Mouse (Mus musculus) right cerebral cortex, postnatal 10 days (tissue): ENCODE data around the gene Tmem9.

Source experiments
- DNase-seq, 2 experiments: peaks; one replicate each; pipeline ENCODE4 v3.0.0; 2021; ENCODE audit warnings: low spot score in 2 of 2

The Tmem9 gene

DNA sequence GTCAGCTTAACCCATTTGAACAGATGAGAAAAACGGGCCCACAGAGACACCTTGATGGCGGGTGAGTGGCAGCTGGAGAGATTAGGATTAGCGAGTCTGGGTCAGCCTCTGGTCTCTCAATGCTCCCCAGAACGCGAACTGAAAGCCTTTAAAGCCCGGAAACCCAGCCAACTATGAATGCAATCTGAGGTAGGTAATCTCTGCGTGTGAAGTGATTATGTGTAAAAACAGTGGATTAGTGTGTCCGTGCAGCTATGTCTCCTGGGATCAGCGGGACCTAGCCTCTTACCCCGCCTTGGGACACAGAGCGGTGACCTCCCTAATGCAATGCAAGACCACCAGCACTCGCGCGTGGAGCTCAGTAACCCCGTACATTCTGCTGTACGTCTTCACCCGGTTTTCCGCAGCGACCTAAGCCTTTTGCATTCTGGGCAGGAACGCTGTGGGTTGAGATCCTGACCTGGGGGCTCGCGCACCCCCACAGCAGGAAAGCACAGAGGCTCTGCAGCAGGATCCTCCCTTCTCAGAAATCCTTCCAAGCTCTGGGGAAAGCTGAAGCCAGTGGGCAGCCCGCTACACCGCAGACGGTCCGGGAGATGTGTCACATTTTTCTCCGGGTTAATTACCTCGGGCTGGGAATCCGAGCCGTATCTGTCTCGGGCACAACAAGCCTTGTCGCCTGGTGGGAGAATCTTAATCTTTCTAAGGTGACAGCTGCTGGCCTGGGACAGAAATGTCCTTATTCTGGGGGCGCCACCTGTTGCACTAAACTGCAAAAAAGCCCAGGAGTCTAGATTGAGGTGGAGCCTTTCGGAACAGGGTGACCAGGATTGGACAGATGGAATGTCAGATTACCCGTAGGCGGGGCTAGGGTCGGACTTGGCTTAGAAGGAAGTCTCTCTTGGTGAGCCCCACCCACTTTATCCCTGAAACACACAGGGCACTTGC, at the start of gene Tmem9:
Gene Tmem9 (plus strand): TSS at position 940 of the 948 bp plus-strand sequence.
- peak; percentile 70 to 71 for DNase-seq

- no peak for DNase-seq
Measured at GRCm38 (mm10) chr1:135958483-135958882, 49.5 kb upstream of the Tmem9 start.

GRCm38 (mm10) chr1:135963177-135963576, 44.8 kb upstream of the Tmem9 start:
- DNase-seq = no peak

- no peak for DNase-seq
Measured at GRCm38 (mm10) chr1:135964561-135964960, 43.4 kb upstream of the Tmem9 start.

DNA sequence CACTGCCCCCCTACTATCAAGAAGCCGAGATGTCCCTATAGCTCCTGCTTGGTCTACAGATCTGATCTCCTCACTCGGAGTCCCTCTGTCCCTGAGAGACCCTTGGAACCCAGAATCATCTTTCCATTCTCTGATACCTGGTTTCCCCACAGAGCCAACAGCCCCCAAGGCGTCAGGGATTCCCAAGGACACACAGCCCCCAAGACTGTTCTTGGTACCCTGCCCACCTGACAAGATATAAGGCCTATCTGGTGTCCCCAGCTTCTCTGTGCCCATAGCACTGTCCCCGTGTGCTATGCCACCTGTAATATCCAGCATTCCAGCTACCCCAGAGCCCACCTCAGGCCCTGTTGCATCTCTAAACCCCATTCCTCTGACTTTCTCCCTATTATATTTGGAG, 40.2 kb upstream of the Tmem9 start:
- no peak for DNase-seq

DNA sequence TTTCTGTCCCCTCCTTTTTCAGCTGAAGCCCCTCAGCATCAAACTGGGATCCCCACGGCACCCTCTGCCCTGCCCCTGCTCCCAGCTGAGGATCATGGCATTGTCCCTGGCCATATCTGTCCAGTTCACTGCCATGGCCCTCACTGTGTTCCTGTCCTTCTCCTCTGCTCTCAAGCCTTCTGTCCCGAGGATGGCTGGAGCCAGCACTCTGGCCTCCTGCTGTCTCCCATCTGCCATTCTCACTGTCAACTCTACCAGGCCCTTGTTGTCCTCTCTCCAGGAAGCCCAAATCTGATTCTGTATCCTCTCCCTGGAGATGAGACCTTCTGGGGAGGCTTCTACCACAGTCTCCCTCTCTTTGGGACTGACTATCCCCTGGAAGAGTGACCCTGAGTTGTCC, 37.5 kb upstream of the Tmem9 start:
- no peak for DNase-seq

- no peak for DNase-seq
Measured at GRCm38 (mm10) chr1:135972576-135972975, 35.4 kb upstream of the Tmem9 start.

DNA sequence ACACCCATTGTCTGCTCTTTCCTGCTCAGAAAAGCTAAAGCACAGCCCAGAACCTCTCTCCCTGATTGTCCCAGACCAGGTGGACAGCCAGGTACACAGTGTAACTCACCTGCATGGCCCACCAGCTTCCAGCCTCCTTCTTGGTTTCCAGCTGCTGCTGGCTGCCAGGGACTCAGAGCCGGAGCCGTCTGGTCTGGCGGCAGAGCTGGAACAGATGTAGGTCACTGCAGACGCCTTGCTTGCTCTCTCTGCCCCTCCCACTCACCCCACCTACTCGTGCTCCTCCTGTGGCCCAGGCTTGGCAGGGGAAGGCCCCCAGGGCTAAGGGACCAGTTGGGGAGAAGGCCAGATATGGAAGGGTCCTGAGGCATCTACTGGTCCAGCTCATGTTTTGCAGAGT, 23.8 kb upstream of the Tmem9 start:
- no peak for DNase-seq

GRCm38 (mm10) chr1:135989876-135990275, 18.1 kb upstream of the Tmem9 start:
- DNase-seq = no peak

DNA sequence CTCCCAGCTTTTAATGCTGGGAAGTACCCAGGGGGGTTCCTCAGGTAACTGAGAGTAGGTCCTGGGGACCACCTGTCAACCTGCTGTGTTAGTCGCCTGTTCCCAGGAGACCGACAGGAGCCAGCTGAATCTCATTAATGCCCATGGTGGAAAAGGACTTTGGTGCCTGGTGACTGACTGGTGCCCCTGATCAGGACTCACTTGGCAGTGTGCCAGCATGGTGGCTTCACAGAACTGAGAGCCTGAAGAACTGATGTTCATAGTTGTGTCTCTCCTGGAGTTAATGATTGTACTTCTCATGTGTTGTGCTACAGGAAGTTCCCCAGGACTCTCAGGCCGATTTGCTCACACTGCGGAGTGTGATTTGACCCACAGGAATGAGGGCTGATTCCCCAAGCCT, 14.5 kb upstream of the Tmem9 start:
- no peak for DNase-seq

DNA sequence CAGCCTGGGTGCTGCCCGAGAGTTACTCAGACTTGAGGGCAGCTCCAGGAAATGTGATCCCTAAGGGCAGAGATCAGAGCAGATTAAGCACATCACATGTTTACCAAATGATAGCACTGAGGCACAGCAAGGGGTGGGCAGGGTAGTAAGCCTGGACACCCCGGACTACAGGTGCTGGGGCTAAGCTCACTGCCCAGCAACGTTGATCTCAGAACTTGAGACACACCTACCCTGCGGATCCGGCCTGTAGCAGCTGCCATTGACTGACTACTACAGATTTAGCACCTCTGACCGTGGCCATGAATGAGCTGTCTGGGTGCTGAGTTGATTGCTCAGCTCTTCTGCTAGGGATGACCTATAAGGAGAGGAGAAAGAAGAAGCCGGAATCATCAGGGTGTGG, 10.4 kb upstream of the Tmem9 start:
- DNase-seq = no peak

- no peak for DNase-seq
Measured at GRCm38 (mm10) chr1:135999720-136000287, 8.1 kb upstream of the Tmem9 start.

DNA sequence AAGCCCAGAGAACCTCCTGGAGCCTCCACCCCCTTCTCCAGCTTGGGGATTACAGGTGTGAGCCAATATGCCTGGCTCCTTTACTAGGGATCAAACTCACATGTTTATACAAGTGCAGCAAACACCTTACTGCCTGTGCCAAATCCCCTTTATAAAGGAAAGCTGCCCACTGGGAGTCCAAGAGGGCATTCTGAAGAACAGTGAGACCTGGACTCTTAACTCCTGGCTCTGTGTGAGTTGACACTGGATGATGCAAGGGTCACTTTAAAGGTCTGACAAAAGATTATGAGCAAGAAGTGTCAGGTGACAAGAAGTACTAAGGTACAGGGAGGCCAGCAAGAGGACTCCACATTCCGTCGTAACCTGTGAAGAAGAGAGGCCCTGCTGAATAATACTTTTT, 6.5 kb upstream of the Tmem9 start:
- DNase-seq = no peak

DNA sequence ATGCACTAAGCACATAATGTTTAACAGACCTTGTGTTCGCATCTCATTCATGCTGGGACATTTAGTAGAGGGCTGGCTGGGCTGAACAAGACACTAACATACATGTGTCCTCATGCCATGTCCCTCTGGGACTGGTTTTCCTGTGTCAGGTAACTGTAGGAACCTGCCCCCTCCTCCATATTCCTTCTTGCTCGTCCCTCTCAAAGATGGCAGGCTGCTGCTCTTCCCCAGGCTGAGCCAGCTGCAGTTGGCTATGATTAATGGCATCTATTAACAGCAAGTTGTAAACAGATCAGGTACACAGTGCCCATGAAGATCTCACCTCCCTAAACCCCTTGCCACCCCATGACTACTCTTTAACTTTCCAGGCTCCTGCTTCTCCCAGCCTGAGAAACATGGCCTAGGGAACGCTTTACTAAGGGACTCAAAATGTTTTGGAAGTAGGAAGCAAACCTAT, 1.6 kb upstream of the Tmem9 start, which contains the start of gene Igfn1:
Gene Igfn1 (minus strand): TSS at position 51 of the 457 bp plus-strand sequence.
- DNase-seq = no peak

- no peak for DNase-seq
Measured at GRCm38 (mm10) chr1:136008159-136008533, 196 bp downstream of the Tmem9 start.

DNA sequence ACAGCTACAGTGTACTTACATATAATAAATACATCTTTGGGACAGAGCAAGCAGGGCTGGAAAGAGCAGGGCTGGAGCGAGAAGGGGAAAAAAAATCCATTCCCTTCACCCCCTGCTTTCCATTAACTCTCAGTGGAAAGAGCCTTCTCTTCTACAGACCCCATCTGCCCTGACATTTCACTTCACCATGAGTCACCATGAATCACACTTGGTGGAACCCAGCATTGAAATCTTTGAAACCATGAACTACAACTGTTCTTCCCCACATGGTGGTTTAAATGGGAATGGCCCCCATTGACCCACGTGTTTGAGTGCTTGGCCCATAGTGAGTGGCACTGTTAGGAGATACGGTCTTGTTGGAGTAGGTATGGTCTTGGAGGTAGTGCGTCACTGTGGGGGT, 2.3 kb downstream of the Tmem9 start:
- DNase-seq = no peak

- DNase-seq = no peak
Measured at GRCm38 (mm10) chr1:136013513-136013912, 5.6 kb downstream of the Tmem9 start.

- DNase-seq = no peak
Measured at GRCm38 (mm10) chr1:136014796-136015502, 7.0 kb downstream of the Tmem9 start.

GRCm38 (mm10) chr1:136017307-136017706, 9.4 kb downstream of the Tmem9 start:
- DNase-seq = no peak

DNA sequence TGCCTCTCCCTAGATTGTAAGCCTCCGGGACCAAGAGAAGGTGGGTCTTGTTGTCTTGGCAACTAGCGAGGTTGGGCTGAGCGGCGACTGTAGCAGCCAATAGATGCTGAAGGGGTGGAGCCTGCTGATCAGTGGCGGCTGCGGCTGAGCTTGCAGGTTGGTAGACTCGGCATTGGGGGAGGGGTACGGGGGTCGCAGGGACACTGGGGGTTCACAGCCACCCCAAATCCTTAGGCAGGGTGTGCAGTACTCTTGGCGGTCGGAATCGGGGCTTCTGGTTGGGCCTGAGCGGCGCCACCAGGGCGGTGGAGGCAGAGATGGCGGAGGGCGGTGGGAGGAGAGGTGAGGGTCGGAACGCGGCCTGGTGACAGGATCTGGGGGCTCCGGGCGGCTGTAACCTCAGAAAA, 10.0 kb downstream of the Tmem9 start:
- peak; percentile 97 to 98 for DNase-seq

GRCm38 (mm10) chr1:136018390-136019189, 10.6 kb downstream of the Tmem9 start:
- DNase-seq = no peak

- DNase-seq = no peak
Measured at GRCm38 (mm10) chr1:136030201-136030600, 22.3 kb downstream of the Tmem9 start.
